Mouse (Mus musculus): Measurements from ENCODE around the gene Lrmda. TPM values are rescaled to one million over a fixed set of nuclear protein-coding genes. Genes with fewer than 3 reads are reported as not detected.

Lrmda gene
- polyA plus RNA-seq, 1 experiment from 2014 or later, result 0.95 TPM

DNA sequence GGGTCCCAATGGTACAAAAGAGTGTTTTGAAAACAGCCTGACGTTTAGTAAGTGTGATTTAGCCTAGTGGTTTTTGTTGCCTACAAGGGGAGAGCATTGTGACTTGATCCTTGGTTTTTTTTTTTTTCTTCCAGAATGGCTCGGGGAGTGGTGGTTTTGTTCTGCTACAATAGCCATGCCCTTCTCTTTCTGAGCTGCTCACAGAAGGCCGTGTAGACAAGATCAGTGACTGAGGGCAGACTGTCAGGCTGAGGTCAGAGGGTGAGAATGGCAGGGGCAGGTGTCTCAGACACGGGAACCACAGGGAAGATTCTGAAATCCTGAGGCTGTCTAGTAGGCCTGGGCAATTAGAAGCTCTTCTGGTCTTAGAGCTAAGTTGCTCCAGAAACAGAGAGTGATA lies 323.8 kb downstream of the Lrmda start:
- Histone ChIP-seq H3K4me3 (ENCODE audit: control insufficient read depth in 1 of 2, insufficient read depth in 1 of 2, low read depth in 1 of 2, low read length in 2 of 2) (no peak overlapping the region), H3K9me3 (ENCODE audit: control insufficient read depth, low read length) (no peaks in the 10 kb centered on the region), H3K4me1 (ENCODE audit: control insufficient read depth in 2 of 2, insufficient read depth in 2 of 2, low read length in 2 of 2) (no peaks in the 10 kb centered on the region), H3K9ac (ENCODE audit: low read length) (no peak overlapping the region), H3K36me3 (ENCODE audit: control insufficient read depth, insufficient read depth, low read length) (no peaks in the 10 kb centered on the region), H3K27ac (replicated peaks in 1 of 2; ENCODE audit: control insufficient read depth in 1 of 2, insufficient read depth in 1 of 2, low read depth in 2 of 2, low read length in 2 of 2) (no peak overlapping the region), H3K4me2 (ENCODE audit: low read length) (no peak overlapping the region), H3K27me3 (ENCODE audit: control insufficient read depth, insufficient read depth, low read length) (no peaks in the 10 kb centered on the region)
- 61% methylated on average over 4 of the region's 4 CpGs for WGBS
- no peak for ATAC-seq (ENCODE audit: insufficient number of reproducible peaks, insufficient read depth, low FRiP score, low read depth)

- no peak overlapping the region for H3K4me3 ChIP-seq (ENCODE audit: control insufficient read depth in 1 of 2, insufficient read depth in 1 of 2, low read depth in 1 of 2, low read length in 2 of 2)
- no peaks in the 10 kb centered on the region for H3K4me1 ChIP-seq (ENCODE audit: control insufficient read depth in 2 of 2, insufficient read depth in 2 of 2, low read length in 2 of 2)
- no peaks in the 10 kb centered on the region for H3K36me3 ChIP-seq (ENCODE audit: control insufficient read depth, insufficient read depth, low read length)
- 90% methylated on average over 8 of the region's 8 CpGs for WGBS
- no peaks in the 10 kb centered on the region for H3K27me3 ChIP-seq (ENCODE audit: control insufficient read depth, insufficient read depth, low read length)
- H3K27ac ChIP-seq (replicated peaks in 1 of 2; ENCODE audit: control insufficient read depth in 1 of 2, insufficient read depth in 1 of 2, low read depth in 2 of 2, low read length in 2 of 2), result no peak overlapping the region
- ATAC-seq (ENCODE audit: insufficient number of reproducible peaks, insufficient read depth, low FRiP score, low read depth), result no peak
- no peak overlapping the region for H3K9ac ChIP-seq (ENCODE audit: low read length)
- H3K4me2 ChIP-seq (ENCODE audit: low read length), result no peak overlapping the region
- H3K9me3 ChIP-seq (ENCODE audit: control insufficient read depth, low read length), result no peaks in the 10 kb centered on the region
These were observed 325.7 kb downstream of the Lrmda start for GRCm38 (mm10) chr14:22345248-22345647.

GRCm38 (mm10) chr14:22353626-22354025 lies 334.1 kb downstream of the Lrmda start:
- no peaks in the 10 kb centered on the region for H3K27me3 ChIP-seq (ENCODE audit: control insufficient read depth, insufficient read depth, low read length)
- H3K27ac ChIP-seq (replicated peaks in 1 of 2; ENCODE audit: control insufficient read depth in 1 of 2, insufficient read depth in 1 of 2, low read depth in 2 of 2, low read length in 2 of 2), result no peak overlapping the region
- H3K4me2 ChIP-seq (ENCODE audit: low read length), result no peak overlapping the region
- no peak overlapping the region for H3K4me3 ChIP-seq (ENCODE audit: control insufficient read depth in 1 of 2, insufficient read depth in 1 of 2, low read depth in 1 of 2, low read length in 2 of 2)
- no peaks in the 10 kb centered on the region for H3K4me1 ChIP-seq (ENCODE audit: control insufficient read depth in 2 of 2, insufficient read depth in 2 of 2, low read length in 2 of 2)
- ATAC-seq (ENCODE audit: insufficient number of reproducible peaks, insufficient read depth, low FRiP score, low read depth), result no peak
- H3K9ac ChIP-seq (ENCODE audit: low read length), result no peak overlapping the region
- H3K36me3 ChIP-seq (ENCODE audit: control insufficient read depth, insufficient read depth, low read length), result no peaks in the 10 kb centered on the region
- H3K9me3 ChIP-seq (ENCODE audit: control insufficient read depth, low read length), result no peaks in the 10 kb centered on the region
- 77% methylated on average over 5 of the region's 5 CpGs for WGBS

GRCm38 (mm10) chr14:22354769-22355574 lies 335.5 kb downstream of the Lrmda start:
- no peak for ATAC-seq (ENCODE audit: insufficient number of reproducible peaks, insufficient read depth, low FRiP score, low read depth)
- H3K9me3 ChIP-seq (ENCODE audit: control insufficient read depth, low read length), result no peaks in the 10 kb centered on the region
- no peaks in the 10 kb centered on the region for H3K4me1 ChIP-seq (ENCODE audit: control insufficient read depth in 2 of 2, insufficient read depth in 2 of 2, low read length in 2 of 2)
- no peaks in the 10 kb centered on the region for H3K36me3 ChIP-seq (ENCODE audit: control insufficient read depth, insufficient read depth, low read length)
- H3K4me3 ChIP-seq (ENCODE audit: control insufficient read depth in 1 of 2, insufficient read depth in 1 of 2, low read depth in 1 of 2, low read length in 2 of 2), result no peak overlapping the region
- H3K27ac ChIP-seq (replicated peaks in 1 of 2; ENCODE audit: control insufficient read depth in 1 of 2, insufficient read depth in 1 of 2, low read depth in 2 of 2, low read length in 2 of 2), result no peak overlapping the region
- no peak overlapping the region for H3K9ac ChIP-seq (ENCODE audit: low read length)
- H3K4me2 ChIP-seq (ENCODE audit: low read length), result no peak overlapping the region
- 71% methylated on average over 15 of the region's 15 CpGs for WGBS
- no peaks in the 10 kb centered on the region for H3K27me3 ChIP-seq (ENCODE audit: control insufficient read depth, insufficient read depth, low read length)

DNA sequence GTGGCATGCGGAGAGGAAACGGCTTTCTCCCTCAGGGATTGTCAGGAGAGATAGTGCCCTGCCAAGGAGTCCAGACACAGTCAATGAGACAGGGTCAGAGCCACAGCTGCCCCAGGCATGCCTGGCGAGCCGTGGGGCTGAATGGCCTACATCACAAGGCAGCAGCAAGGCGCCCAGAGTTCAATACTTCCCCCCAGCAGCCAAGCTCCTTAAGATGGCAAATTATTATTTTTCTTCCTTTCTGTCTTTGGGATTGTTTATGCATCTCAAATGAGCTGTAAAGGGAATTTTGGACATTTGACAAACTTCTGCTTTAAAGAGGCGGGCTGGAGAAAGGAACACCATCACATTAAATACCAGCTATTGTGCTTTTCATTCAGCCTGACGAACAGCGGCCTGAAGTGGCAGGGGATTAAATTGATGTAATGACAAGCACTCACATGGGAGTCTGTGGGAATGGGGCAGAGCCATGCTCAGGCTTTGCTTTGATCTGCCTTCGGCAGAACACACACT lies 338.5 kb downstream of the Lrmda start:
- ATAC-seq (ENCODE audit: insufficient number of reproducible peaks, insufficient read depth, low FRiP score, low read depth), result no peak
- Histone ChIP-seq H3K27me3 (ENCODE audit: control insufficient read depth, insufficient read depth, low read length) (no peaks in the 10 kb centered on the region), H3K9me3 (ENCODE audit: control insufficient read depth, low read length) (no peaks in the 10 kb centered on the region), H3K4me2 (ENCODE audit: low read length) (no peak overlapping the region), H3K4me1 (ENCODE audit: control insufficient read depth in 2 of 2, insufficient read depth in 2 of 2, low read length in 2 of 2) (no peaks in the 10 kb centered on the region), H3K9ac (ENCODE audit: low read length) (no peak overlapping the region), H3K36me3 (ENCODE audit: control insufficient read depth, insufficient read depth, low read length) (no peaks in the 10 kb centered on the region), H3K4me3 (ENCODE audit: control insufficient read depth in 1 of 2, insufficient read depth in 1 of 2, low read depth in 1 of 2, low read length in 2 of 2) (no peak overlapping the region), H3K27ac (replicated peaks in 1 of 2; ENCODE audit: control insufficient read depth in 1 of 2, insufficient read depth in 1 of 2, low read depth in 2 of 2, low read length in 2 of 2) (no peak overlapping the region)
- 68% methylated on average over 9 of the region's 9 CpGs for WGBS

DNA sequence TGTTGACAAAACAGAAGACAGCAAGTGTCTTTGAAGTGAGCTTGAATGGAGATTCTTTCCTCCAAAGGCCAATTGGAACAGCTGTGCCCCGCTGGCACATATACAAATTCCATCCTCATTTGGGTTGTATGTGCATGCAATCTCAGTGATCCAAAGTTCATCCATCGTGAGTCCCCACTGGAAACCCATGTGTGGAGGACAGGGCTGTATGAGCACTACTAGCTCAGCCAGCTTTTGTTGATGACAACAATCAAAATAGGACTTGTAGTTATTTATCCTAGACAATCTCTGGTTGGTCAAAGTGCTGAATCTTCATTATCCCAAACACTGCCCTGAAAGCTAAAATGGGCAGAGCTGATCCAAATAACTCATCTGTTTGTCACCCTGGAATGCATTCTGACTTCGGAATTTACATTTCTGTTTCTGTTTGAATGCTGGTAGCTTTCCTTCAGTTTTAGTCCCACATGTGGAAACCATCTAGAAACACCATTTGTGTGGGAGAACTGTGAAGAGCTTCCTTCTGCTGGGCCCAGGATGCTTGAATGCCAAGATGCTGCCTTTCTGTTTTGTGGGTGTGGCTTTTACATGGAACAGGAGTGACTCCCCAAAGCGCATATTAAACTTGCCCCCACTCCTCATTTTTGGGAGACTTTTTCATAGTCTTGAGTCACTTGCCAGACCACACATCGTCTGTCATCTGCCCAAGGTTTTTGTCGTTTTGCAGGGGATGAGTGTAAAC lies 344.7 kb downstream of the Lrmda start:
- ATAC-seq (ENCODE audit: insufficient number of reproducible peaks, insufficient read depth, low FRiP score, low read depth), result no peak
- no peak overlapping the region for H3K4me3 ChIP-seq (ENCODE audit: control insufficient read depth in 1 of 2, insufficient read depth in 1 of 2, low read depth in 1 of 2, low read length in 2 of 2)
- H3K27ac ChIP-seq (replicated peaks in 1 of 2; ENCODE audit: control insufficient read depth in 1 of 2, insufficient read depth in 1 of 2, low read depth in 2 of 2, low read length in 2 of 2), result no peak overlapping the region
- H3K4me1 ChIP-seq (ENCODE audit: control insufficient read depth in 2 of 2, insufficient read depth in 2 of 2, low read length in 2 of 2), result no peaks in the 10 kb centered on the region; a peak in 1 of 4 replicates
- no peaks in the 10 kb centered on the region for H3K27me3 ChIP-seq (ENCODE audit: control insufficient read depth, insufficient read depth, low read length)
- no peak overlapping the region for H3K4me2 ChIP-seq (ENCODE audit: low read length)
- WGBS, result 71% methylated on average over 6 of the region's 6 CpGs
- no peaks in the 10 kb centered on the region for H3K36me3 ChIP-seq (ENCODE audit: control insufficient read depth, insufficient read depth, low read length)
- H3K9me3 ChIP-seq (ENCODE audit: control insufficient read depth, low read length), result no peaks in the 10 kb centered on the region
- H3K9ac ChIP-seq (ENCODE audit: low read length), result no peak overlapping the region

GRCm38 (mm10) chr14:22364771-22365355 lies 345.4 kb downstream of the Lrmda start:
- Histone ChIP-seq H3K27me3 (ENCODE audit: control insufficient read depth, insufficient read depth, low read length) (no peaks in the 10 kb centered on the region), H3K9ac (ENCODE audit: low read length) (no peak overlapping the region), H3K4me3 (ENCODE audit: control insufficient read depth in 1 of 2, insufficient read depth in 1 of 2, low read depth in 1 of 2, low read length in 2 of 2) (no peak overlapping the region), H3K4me1 (ENCODE audit: control insufficient read depth in 2 of 2, insufficient read depth in 2 of 2, low read length in 2 of 2) (no peaks in the 10 kb centered on the region; a peak in 1 of 4 replicates), H3K36me3 (ENCODE audit: control insufficient read depth, insufficient read depth, low read length) (no peaks in the 10 kb centered on the region), H3K9me3 (ENCODE audit: control insufficient read depth, low read length) (no peaks in the 10 kb centered on the region), H3K27ac (replicated peaks in 1 of 2; ENCODE audit: control insufficient read depth in 1 of 2, insufficient read depth in 1 of 2, low read depth in 2 of 2, low read length in 2 of 2) (no peak overlapping the region), H3K4me2 (ENCODE audit: low read length) (no peak overlapping the region)
- 66% methylated on average over 6 of the region's 6 CpGs for WGBS
- no peak for ATAC-seq (ENCODE audit: insufficient number of reproducible peaks, insufficient read depth, low FRiP score, low read depth)

Data from heart, embryonic 14.5 days (tissue).